9 mouse cellular contexts compared by ENCODE assay signal in the genomic region with DNA sequence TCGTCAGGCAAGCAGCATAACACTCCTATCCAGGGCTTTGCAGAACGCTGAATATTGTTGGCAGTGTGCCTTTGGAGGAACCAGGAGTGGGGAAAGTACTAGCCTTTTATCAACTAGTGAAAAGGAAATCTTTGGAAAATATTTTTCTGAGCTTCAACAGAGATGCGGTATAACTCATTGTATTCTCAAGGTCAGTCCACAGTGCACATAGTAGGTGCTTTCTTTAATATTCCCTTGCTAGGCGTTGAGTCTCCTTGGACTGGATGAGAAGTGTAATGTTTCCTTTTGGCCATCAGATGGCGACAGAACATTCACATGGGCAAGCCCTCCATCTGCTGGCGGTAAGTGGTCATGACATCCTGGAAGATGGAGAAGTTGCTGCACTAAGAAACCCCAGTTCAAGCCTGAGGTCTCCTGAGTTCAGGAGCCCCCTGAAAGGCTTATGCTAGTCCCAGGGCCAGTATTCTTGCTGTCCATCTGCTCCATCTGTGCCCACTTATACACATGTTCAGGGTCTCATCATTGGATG. TPM values are rescaled to one million over a fixed set of nuclear protein-coding genes. Genes with fewer than 3 reads are reported as not detected.
DNase-seq lines count a peak whose midpoint lies in the region; ATAC-seq lines count a peak whose summit lies in the region.
"Had no signal": no experiment of that assay in that cellular context is flagged by ENCODE, and none has a peak within 500 bp of the region (broad histone marks: within the 10 kb centered on the region; RNA-seq: fewer than 3 reads in every experiment).

No protein-coding gene starts in this region.

- H3K27me3 ChIP-seq in kidney, embryonic 16.5 days (ENCODE audit: insufficient read depth, low read length) = peaks cover 4% of the 10 kb centered on the region; the same call in 1 of the 2 replicates

- H3K4me3 ChIP-seq in kidney, embryonic 16.5 days (ENCODE audit: low read length) = no peak overlapping the region

- peak; percentile 84 for DNase-seq in kidney, adult 18-20 months
- DNase-seq in adrenal gland, postnatal 14 days = peak; percentile 87
- peak; percentile 80 for DNase-seq in embryo, embryonic 11.5 days (ENCODE audit: low read depth, low spot score)
- peak; percentile 85 for DNase-seq in heart, postnatal 4 days
- DNase-seq in left cerebral cortex, postnatal 25 days (ENCODE audit: low spot score in 2 of 2) = peak; percentile 80 to 86
- peak; percentile 73 for DNase-seq in testis, postnatal 14 days (ENCODE audit: low spot score)

- peaks cover 12% of the 10 kb centered on the region for H3K4me1 ChIP-seq in kidney, embryonic 16.5 days (ENCODE audit: insufficient read depth, low read length)

- no peak for ATAC-seq in kidney, embryonic 16.5 days (ENCODE audit: low FRiP score, low TSS enrichment)
- peak; percentile 89 for ATAC-seq in neutrophil, adult 5-6 weeks (ENCODE audit: extremely low read depth, insufficient number of reproducible peaks, low FRiP score, poor library complexity, severe bottlenecking)

- H3K9me3 ChIP-seq in kidney, embryonic 16.5 days (ENCODE audit: low read length) = no peaks in the 10 kb centered on the region

- H3K36me3 ChIP-seq in kidney, embryonic 16.5 days (ENCODE audit: insufficient read depth, low read length) = no peaks in the 10 kb centered on the region; the same call in 1 of the 2 replicates

- intact Hi-C loops in left cerebral cortex, postnatal 25 days (cut with DNase I) = no loop called here

- H3K27ac ChIP-seq in kidney, embryonic 16.5 days (ENCODE audit: low read length) = no peak overlapping the region

- H3K4me2 ChIP-seq in kidney, embryonic 16.5 days (replicated peaks; ENCODE audit: low read depth, low read length) = no peak overlapping the region

- H3K9ac ChIP-seq in kidney, embryonic 16.5 days (replicated peaks; ENCODE audit: low read length) = no peak overlapping the region

- 20% methylated on average over 6 of the region's 6 CpGs for WGBS in kidney, embryonic 16.5 days

RNA-seq across cellular contexts. Expression of a gene that starts 1.6 kb away (rescaled TPM):
- polyA plus RNA-seq in kidney, embryonic 16.5 days (2015; fragmentation: Nextera tagmentation; extraction: Ambion mirVana) = 48.5 and 49.7 TPM in 2 replicates
- 18.7 and 18.9 TPM in 2 replicates for total RNA-seq in adrenal gland, postnatal 14 days (2021)
- 10 to 100 TPM; 17.8 to 18.3 TPM for total RNA-seq in heart, postnatal 4 days (2021)
- 10 to 100 TPM; 16.5 to 17.8 TPM for total RNA-seq in left cerebral cortex, postnatal 25 days (2021)
- total RNA-seq in neutrophil, adult 5-6 weeks (2017) = 9.5 and 10.4 TPM in 2 replicates

RNA-seq across cellular contexts. Expression of a gene that starts 21.9 kb away (rescaled TPM):
- not detected in 2 replicates for polyA plus RNA-seq in kidney, embryonic 16.5 days (2015; fragmentation: Nextera tagmentation; extraction: Ambion mirVana)
- total RNA-seq in adrenal gland, postnatal 14 days (2021) = 0.15 TPM in 1 of 2 replicates, not detected in the other
- not detected for total RNA-seq in heart, postnatal 4 days (2021)
- total RNA-seq in left cerebral cortex, postnatal 25 days (2021) = not detected
- total RNA-seq in neutrophil, adult 5-6 weeks (2017) = not detected in 2 replicates
- polyA plus RNA-seq: heart, embryonic 14.5 days had no signal

RNA-seq across cellular contexts. Expression of a gene that starts 36.7 kb away (rescaled TPM):
- polyA plus RNA-seq in kidney, embryonic 16.5 days (2015; fragmentation: Nextera tagmentation; extraction: Ambion mirVana) = 0.33 and 0.42 TPM in 2 replicates
- 2.1 TPM in 1 of 2 replicates, not detected in the other for total RNA-seq in adrenal gland, postnatal 14 days (2021)
- not detected for total RNA-seq in heart, postnatal 4 days (2021)
- not detected for total RNA-seq in left cerebral cortex, postnatal 25 days (2021)
- 0.35 and 0.98 TPM in 2 replicates for total RNA-seq in neutrophil, adult 5-6 weeks (2017)

RNA-seq across cellular contexts. Expression of a gene that starts 55.9 kb away (rescaled TPM):
- polyA plus RNA-seq in kidney, embryonic 16.5 days (2015; fragmentation: Nextera tagmentation; extraction: Ambion mirVana) = 23.1 and 23.3 TPM in 2 replicates
- total RNA-seq in adrenal gland, postnatal 14 days (2021) = 16.5 and 19.3 TPM in 2 replicates
- 10 to 100 TPM; 16.4 to 17.5 TPM for total RNA-seq in heart, postnatal 4 days (2021)
- 10 to 100 TPM; 49.3 to 56.4 TPM for total RNA-seq in left cerebral cortex, postnatal 25 days (2021)
- 32.5 and 32.9 TPM in 2 replicates for total RNA-seq in neutrophil, adult 5-6 weeks (2017)
